Mouse (Mus musculus): ENCODE data around the gene Ezr. TPM values are rescaled to one million over a fixed set of nuclear protein-coding genes. Genes with fewer than 3 reads are reported as not detected.

Gene Ezr
- polyA plus RNA-seq, 1 experiment = 168 TPM

- H3K27me3 ChIP-seq (ENCODE audit: control insufficient read depth, insufficient read depth, low read length, poor library complexity, severe bottlenecking) = no peaks in the 10 kb centered on the region
- TF ChIP-seq CTCF (IDR thresholded peaks at IDR 0.05; ENCODE audit: low read depth, low read length) (no peak), EP300 (IDR thresholded peaks at IDR 0.05; ENCODE audit: insufficient read depth, low read depth, low read length) (no peak), POLR2A (IDR thresholded peaks at IDR 0.05; ENCODE audit: insufficient read depth, low read length) (no peak)
- no peak overlapping the region for H3K9ac ChIP-seq (ENCODE audit: low read depth, poor library complexity, severe bottlenecking)
- H3K4me1 ChIP-seq (ENCODE audit: control insufficient read depth, insufficient read depth, low read length) = no peaks in the 10 kb centered on the region
- H3K4me3 ChIP-seq (ENCODE audit: low read depth, low read length) = no peak overlapping the region
- H3K9me3 ChIP-seq (replicated peaks; ENCODE audit: control insufficient read depth, insufficient read depth, low read length, poor library complexity, severe bottlenecking) = peaks cover 99% of the 10 kb centered on the region
- H3K36me3 ChIP-seq (ENCODE audit: control insufficient read depth, insufficient read depth, low read length, poor library complexity, severe bottlenecking) = peaks cover 93% of the 10 kb centered on the region
- no peak overlapping the region for H3K27ac ChIP-seq (ENCODE audit: insufficient read depth, low read length)
Observed at GRCm38 (mm10) chr17:6743039-6743575, 39.5 kb downstream of the Ezr start.

GRCm38 (mm10) chr17:6742083-6743038 lies 40.2 kb downstream of the Ezr start:
- H3K27ac ChIP-seq (ENCODE audit: insufficient read depth, low read length) = no peak overlapping the region
- no peak for TF ChIP-seq CTCF (IDR thresholded peaks at IDR 0.05; ENCODE audit: low read depth, low read length)
- TF ChIP-seq EP300 (IDR thresholded peaks at IDR 0.05; ENCODE audit: insufficient read depth, low read depth, low read length) = no peak
- no peaks in the 10 kb centered on the region for H3K27me3 ChIP-seq (ENCODE audit: control insufficient read depth, insufficient read depth, low read length, poor library complexity, severe bottlenecking)
- peaks cover 99% of the 10 kb centered on the region for H3K9me3 ChIP-seq (replicated peaks; ENCODE audit: control insufficient read depth, insufficient read depth, low read length, poor library complexity, severe bottlenecking)
- no peak overlapping the region for H3K4me3 ChIP-seq (ENCODE audit: low read depth, low read length)
- no peaks in the 10 kb centered on the region for H3K4me1 ChIP-seq (ENCODE audit: control insufficient read depth, insufficient read depth, low read length)
- no peak overlapping the region for H3K9ac ChIP-seq (ENCODE audit: low read depth, poor library complexity, severe bottlenecking)
- H3K36me3 ChIP-seq (ENCODE audit: control insufficient read depth, insufficient read depth, low read length, poor library complexity, severe bottlenecking) = peaks cover 93% of the 10 kb centered on the region

- Histone ChIP-seq H3K9ac (ENCODE audit: low read depth, poor library complexity, severe bottlenecking) (no peak overlapping the region), H3K4me3 (ENCODE audit: low read depth, low read length) (no peak overlapping the region), H3K36me3 (ENCODE audit: control insufficient read depth, insufficient read depth, low read length, poor library complexity, severe bottlenecking) (peaks cover 85% of the 10 kb centered on the region), H3K4me1 (ENCODE audit: control insufficient read depth, insufficient read depth, low read length) (no peaks in the 10 kb centered on the region), H3K27ac (ENCODE audit: insufficient read depth, low read length) (no peak overlapping the region), H3K9me3 (replicated peaks; ENCODE audit: control insufficient read depth, insufficient read depth, low read length, poor library complexity, severe bottlenecking) (peaks cover 97% of the 10 kb centered on the region), H3K27me3 (ENCODE audit: control insufficient read depth, insufficient read depth, low read length, poor library complexity, severe bottlenecking) (no peaks in the 10 kb centered on the region)
- TF ChIP-seq POLR2A (IDR thresholded peaks at IDR 0.05; ENCODE audit: insufficient read depth, low read length) (no peak), EP300 (IDR thresholded peaks at IDR 0.05; ENCODE audit: insufficient read depth, low read depth, low read length) (no peak), CTCF (IDR thresholded peaks at IDR 0.05; ENCODE audit: low read depth, low read length) (no peak)
Observed at GRCm38 (mm10) chr17:6741271-6741670, 41.3 kb downstream of the Ezr start.

GRCm38 (mm10) chr17:6740331-6741170 lies 42.0 kb downstream of the Ezr start:
- peaks cover 78% of the 10 kb centered on the region for H3K36me3 ChIP-seq (ENCODE audit: control insufficient read depth, insufficient read depth, low read length, poor library complexity, severe bottlenecking)
- H3K27ac ChIP-seq (ENCODE audit: insufficient read depth, low read length) = no peak overlapping the region
- H3K9me3 ChIP-seq (replicated peaks; ENCODE audit: control insufficient read depth, insufficient read depth, low read length, poor library complexity, severe bottlenecking) = peaks cover 90% of the 10 kb centered on the region
- H3K4me1 ChIP-seq (ENCODE audit: control insufficient read depth, insufficient read depth, low read length) = no peaks in the 10 kb centered on the region
- no peak overlapping the region for H3K4me3 ChIP-seq (ENCODE audit: low read depth, low read length)
- TF ChIP-seq CTCF (IDR thresholded peaks at IDR 0.05; ENCODE audit: low read depth, low read length) (no peak), POLR2A (IDR thresholded peaks at IDR 0.05; ENCODE audit: insufficient read depth, low read length) (no peak), EP300 (IDR thresholded peaks at IDR 0.05; ENCODE audit: insufficient read depth, low read depth, low read length) (no peak)
- H3K9ac ChIP-seq (ENCODE audit: low read depth, poor library complexity, severe bottlenecking) = no peak overlapping the region
- no peaks in the 10 kb centered on the region for H3K27me3 ChIP-seq (ENCODE audit: control insufficient read depth, insufficient read depth, low read length, poor library complexity, severe bottlenecking)

- TF ChIP-seq POLR2A (IDR thresholded peaks at IDR 0.05; ENCODE audit: insufficient read depth, low read length) (no peak), EP300 (IDR thresholded peaks at IDR 0.05; ENCODE audit: insufficient read depth, low read depth, low read length) (no peak), CTCF (IDR thresholded peaks at IDR 0.05; ENCODE audit: low read depth, low read length) (no peak)
- H3K36me3 ChIP-seq (ENCODE audit: control insufficient read depth, insufficient read depth, low read length, poor library complexity, severe bottlenecking) = peaks cover 74% of the 10 kb centered on the region
- H3K4me3 ChIP-seq (ENCODE audit: low read depth, low read length) = no peak overlapping the region
- H3K4me1 ChIP-seq (ENCODE audit: control insufficient read depth, insufficient read depth, low read length) = no peaks in the 10 kb centered on the region
- peaks cover 82% of the 10 kb centered on the region for H3K9me3 ChIP-seq (replicated peaks; ENCODE audit: control insufficient read depth, insufficient read depth, low read length, poor library complexity, severe bottlenecking)
- H3K27me3 ChIP-seq (ENCODE audit: control insufficient read depth, insufficient read depth, low read length, poor library complexity, severe bottlenecking) = no peaks in the 10 kb centered on the region
- no peak overlapping the region for H3K27ac ChIP-seq (ENCODE audit: insufficient read depth, low read length)
- no peak overlapping the region for H3K9ac ChIP-seq (ENCODE audit: low read depth, poor library complexity, severe bottlenecking)
Observed at GRCm38 (mm10) chr17:6739756-6740155, 42.8 kb downstream of the Ezr start.

All from ES-Bruce4 (cell line).